Mouse (Mus musculus) liver, adult 2 months (tissue): ENCODE data around the gene Hesx1.

Experiments used
- CTCF ChIP-seq: fragments of 200-500 bp; IDR thresholded peaks from 2 replicates; pipeline ENCODE4 v1.5.1; 2011; ENCODE audit warnings: low read depth, low read length, control low read depth
- POLR2A ChIP-seq: fragments of 200-500 bp; IDR thresholded peaks from 2 replicates; pipeline ENCODE4 v1.6.1; 2011; ENCODE audit warnings: low read length, control low read depth; ENCODE audit not compliant: insufficient read depth; ENCODE audit errors: extremely low read depth

- TF ChIP-seq CTCF, result no peak
- TF ChIP-seq POLR2A, result no peak
Measured at GRCm38 (mm10) chr14:27050560-27051510, 56.6 kb downstream of the Hesx1 start.
